Mouse (Mus musculus) thymus, adult 2 months (tissue): ENCODE measurements around the gene Mlxip.

Experiments
- CTCF ChIP-seq: fragments of 200-500 bp; IDR thresholded peaks from 2 replicates; pipeline ENCODE4 v1.5.1; 2012; ENCODE audit warnings: mild to moderate bottlenecking, control low read depth, low read length, moderate library complexity, borderline replicate concordance; ENCODE audit not compliant: control insufficient read depth, poor library complexity, insufficient read depth; ENCODE audit errors: extremely low read depth
- POLR2A ChIP-seq: fragments of 200-500 bp; IDR thresholded peaks from 2 replicates; pipeline ENCODE4 v1.6.1; 2012; ENCODE audit warnings: mild to moderate bottlenecking, low read length, control low read depth, moderate library complexity; ENCODE audit not compliant: control insufficient read depth, poor library complexity, insufficient read depth; ENCODE audit errors: extremely low read depth

DNA sequence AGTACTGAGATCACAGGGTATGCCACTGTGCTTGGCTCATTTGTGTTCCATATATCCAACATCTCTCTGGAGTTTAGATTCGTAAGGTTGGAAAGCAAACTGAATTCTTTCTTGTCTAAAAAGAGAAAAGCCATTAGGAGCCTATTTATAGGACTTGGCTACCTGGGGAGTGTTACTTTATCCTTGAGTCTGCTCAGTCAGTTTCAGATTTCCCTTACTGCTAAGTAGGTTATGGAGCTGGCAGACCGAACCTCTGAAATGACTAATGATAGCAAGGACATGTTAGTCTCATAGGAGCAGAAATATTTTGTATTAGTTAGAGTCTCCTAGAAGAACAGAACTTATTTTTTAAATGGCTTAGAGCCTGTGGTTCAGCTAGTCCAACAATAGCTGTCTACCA is 29.3 kb downstream of the Mlxip start:
- TF ChIP-seq CTCF (no peak), POLR2A (no peak)
